Mouse (Mus musculus) thymus, adult 2 months (tissue): ENCODE data around the gene Pik3cb. TPM values are rescaled to one million over a fixed set of nuclear protein-coding genes. Genes with fewer than 3 reads are reported as not detected.

Source experiments
- DNase-seq: peaks from one replicate; pipeline ENCODE4 v3.0.0; 2021
- H3K27ac ChIP-seq: fragments of 200-500 bp; 2 replicates; pipeline ENCODE4 v1.5.1; 2012; ENCODE audit warnings: low read length, control low read depth; ENCODE audit not compliant: control insufficient read depth, insufficient read depth
- H3K27me3 ChIP-seq: fragments of 200-500 bp; 2 replicates; pipeline ENCODE4 v1.6.1; 2012; ENCODE audit warnings: mild to moderate bottlenecking, low read length, moderate library complexity, mixed read lengths; ENCODE audit not compliant: control insufficient read depth, insufficient read depth
- H3K36me3 ChIP-seq: fragments of 200-500 bp; 2 replicates; pipeline ENCODE4 v1.6.1; 2012; ENCODE audit warnings: mild to moderate bottlenecking, low read length, moderate library complexity; ENCODE audit not compliant: control insufficient read depth, insufficient read depth
- H3K4me1 ChIP-seq: fragments of 200-500 bp; replicated peaks from 2 replicates; pipeline ENCODE4 v1.6.1; 2012; ENCODE audit warnings: low read length; ENCODE audit not compliant: control insufficient read depth, insufficient read depth
- H3K4me3 ChIP-seq: fragments of 200-500 bp; 2 replicates; pipeline ENCODE4 v1.5.1; 2012; ENCODE audit warnings: mild to moderate bottlenecking, low read length, control low read depth, moderate library complexity; ENCODE audit not compliant: control insufficient read depth, insufficient read depth
- CTCF ChIP-seq: fragments of 200-500 bp; IDR thresholded peaks from 2 replicates; pipeline ENCODE4 v1.5.1; 2012; ENCODE audit warnings: mild to moderate bottlenecking, control low read depth, low read length, moderate library complexity, borderline replicate concordance; ENCODE audit not compliant: control insufficient read depth, poor library complexity, insufficient read depth; ENCODE audit errors: extremely low read depth
- POLR2A ChIP-seq: fragments of 200-500 bp; IDR thresholded peaks from 2 replicates; pipeline ENCODE4 v1.6.1; 2012; ENCODE audit warnings: mild to moderate bottlenecking, low read length, control low read depth, moderate library complexity; ENCODE audit not compliant: control insufficient read depth, poor library complexity, insufficient read depth; ENCODE audit errors: extremely low read depth
- WGBS: fragments of 180-500 bp; shearing (Covaris S2); methylation state at CpG from one replicate; pipeline ENCODE4 v1.1.7; 2018; 5-methylcytosine and 5-hydroxymethylcytosine counted together
- polyA plus RNA-seq: library from polyadenylated mRNA; depleted of rRNA; stranded (reverse); fragments of >200 nt; gene quantifications from 2 replicates; pipeline ENCODE4 v1.2.3, GENCODE M21; 2012

Gene Pik3cb
- polyA plus RNA-seq, 1 experiment = 2.9 TPM

GRCm38 (mm10) chr9:99171186-99171585 lies 30.8 kb upstream of the Pik3cb start:
- Histone ChIP-seq H3K27ac (no peak overlapping the region), H3K36me3 (no peaks in the 10 kb centered on the region), H3K4me1 (no peaks in the 10 kb centered on the region), H3K27me3 (no peaks in the 10 kb centered on the region), H3K4me3 (no peak overlapping the region)
- WGBS = 90% methylated on average over 10 of the region's 10 CpGs
- TF ChIP-seq POLR2A = no peak
- no peak for DNase-seq

GRCm38 (mm10) chr9:99169029-99169428 lies 28.6 kb upstream of the Pik3cb start:
- no peaks in the 10 kb centered on the region for H3K27me3 ChIP-seq
- H3K36me3 ChIP-seq = no peaks in the 10 kb centered on the region
- no peak overlapping the region for H3K27ac ChIP-seq
- 86% methylated on average over 4 of the region's 4 CpGs for WGBS
- DNase-seq = no peak
- no peak overlapping the region for H3K4me3 ChIP-seq
- H3K4me1 ChIP-seq = no peaks in the 10 kb centered on the region
- no peak for TF ChIP-seq POLR2A
- TF ChIP-seq CTCF = no peak

- H3K4me1 ChIP-seq = no peaks in the 10 kb centered on the region; the same call in 1 of the 2 replicates
- H3K36me3 ChIP-seq = no peaks in the 10 kb centered on the region
- H3K27me3 ChIP-seq = no peaks in the 10 kb centered on the region
- H3K27ac ChIP-seq = no peak overlapping the region
- H3K4me3 ChIP-seq = no peak overlapping the region
- TF ChIP-seq CTCF (no peak), POLR2A (no peak)
- 85% methylated on average over 5 of the region's 5 CpGs for WGBS
- DNase-seq = no peak
These were observed 26.5 kb upstream of the Pik3cb start for GRCm38 (mm10) chr9:99166946-99167345.

- WGBS = 96% methylated on average over 6 of the region's 6 CpGs
- Histone ChIP-seq H3K27me3 (no peaks in the 10 kb centered on the region), H3K27ac (no peak overlapping the region), H3K4me1 (no peaks in the 10 kb centered on the region; the same call in 1 of the 2 replicates), H3K4me3 (no peak overlapping the region), H3K36me3 (no peaks in the 10 kb centered on the region)
- DNase-seq = no peak
- TF ChIP-seq POLR2A (no peak), CTCF (no peak)
These were observed 25.5 kb upstream of the Pik3cb start for GRCm38 (mm10) chr9:99165956-99166355.

GRCm38 (mm10) chr9:99164664-99165226 lies 24.3 kb upstream of the Pik3cb start:
- no peak for DNase-seq
- Histone ChIP-seq H3K4me1 (no peaks in the 10 kb centered on the region; the same call in 1 of the 2 replicates), H3K27ac (no peak overlapping the region), H3K4me3 (no peak overlapping the region), H3K36me3 (no peaks in the 10 kb centered on the region), H3K27me3 (no peaks in the 10 kb centered on the region)
- WGBS = 53% methylated on average over 3 of the region's 3 CpGs
- TF ChIP-seq CTCF = no peak
- no peak for TF ChIP-seq POLR2A

- no peak for DNase-seq
- Histone ChIP-seq H3K36me3 (no peaks in the 10 kb centered on the region), H3K4me1 (no peaks in the 10 kb centered on the region; the same call in 1 of the 2 replicates), H3K4me3 (no peak overlapping the region), H3K27me3 (no peaks in the 10 kb centered on the region), H3K27ac (no peak overlapping the region)
- no peak for TF ChIP-seq POLR2A
- no peak for TF ChIP-seq CTCF
- WGBS = 83% methylated on average over 9 of the region's 9 CpGs
These were observed 23.7 kb upstream of the Pik3cb start for GRCm38 (mm10) chr9:99164148-99164503.

- H3K27ac ChIP-seq = no peak overlapping the region
- 82% methylated on average over 15 of the region's 15 CpGs for WGBS
- no peaks in the 10 kb centered on the region; the same call in 1 of the 2 replicates for H3K4me1 ChIP-seq
- H3K36me3 ChIP-seq = no peaks in the 10 kb centered on the region
- TF ChIP-seq POLR2A (no peak), CTCF (no peak)
- H3K4me3 ChIP-seq = no peak overlapping the region
- H3K27me3 ChIP-seq = no peaks in the 10 kb centered on the region
- DNase-seq = no peak
These were observed 23.2 kb upstream of the Pik3cb start for GRCm38 (mm10) chr9:99163420-99164147.

- no peak for DNase-seq
- Histone ChIP-seq H3K27ac (no peak overlapping the region), H3K4me3 (no peak overlapping the region), H3K4me1 (no peaks in the 10 kb centered on the region; the same call in 1 of the 2 replicates), H3K27me3 (no peaks in the 10 kb centered on the region), H3K36me3 (no peaks in the 10 kb centered on the region)
- WGBS = 60% methylated on average over 2 of the region's 2 CpGs
- TF ChIP-seq POLR2A = no peak
- no peak for TF ChIP-seq CTCF
These were observed 22.4 kb upstream of the Pik3cb start for GRCm38 (mm10) chr9:99162839-99163238.
